Mouse (Mus musculus): ENCODE measurements around the gene Matk.
"Not testable (repeated sequence)": the region's sequence is repeated elsewhere in the genome, so short reads cannot be mapped to it uniquely, and the experiment has no call there.

The Matk gene

DNA sequence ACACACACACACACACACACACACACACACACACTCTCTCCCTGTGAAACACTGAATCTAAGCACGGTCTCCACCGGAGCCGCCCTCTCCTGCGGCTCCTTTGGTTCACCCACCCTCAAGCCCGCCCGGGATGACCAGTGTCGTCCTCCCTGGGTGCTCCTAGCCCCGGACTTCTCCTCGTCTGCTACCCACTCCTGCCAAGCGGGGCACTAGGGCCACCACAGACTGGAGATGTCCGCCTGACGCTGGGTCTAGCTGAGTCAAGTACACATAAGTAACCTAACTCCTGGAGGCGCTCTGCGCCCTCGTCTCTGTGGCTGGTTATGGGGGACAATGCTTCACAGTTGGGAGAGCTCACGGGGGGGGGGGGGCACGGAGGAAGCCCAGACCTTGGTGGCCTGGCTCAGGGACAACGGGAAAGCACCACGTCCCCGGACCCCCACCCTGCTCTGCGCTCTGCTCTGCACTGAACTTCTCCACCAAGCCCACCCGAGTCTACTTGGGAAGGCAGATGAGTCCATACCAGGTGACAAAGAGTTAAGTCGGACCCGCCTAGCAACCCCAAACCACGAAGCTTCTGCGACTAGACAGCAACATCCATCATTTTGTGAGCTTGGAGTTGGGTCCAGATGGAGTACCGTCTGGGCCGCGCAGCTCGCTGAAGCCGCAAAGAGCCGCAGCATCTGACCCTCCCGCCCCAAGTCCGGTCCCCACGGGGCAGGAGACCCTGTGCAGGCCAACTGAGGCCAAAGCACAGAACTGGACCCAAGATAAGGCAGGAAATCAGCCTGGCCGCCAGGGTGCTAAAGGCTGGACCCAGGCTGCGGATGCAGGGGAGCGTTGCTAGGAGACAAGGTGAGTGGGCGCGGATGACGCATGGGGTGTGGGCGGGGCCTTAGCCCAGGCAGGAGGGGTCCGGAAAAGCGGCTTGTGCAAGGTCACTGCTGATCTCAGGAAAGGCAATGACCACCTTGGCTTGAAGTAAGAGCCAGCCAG lies at the start of gene Matk:
TSS of gene Matk (plus strand) at position 512 of the 996 bp plus-strand sequence.
- no peak for DNase-seq (ENCODE audit: low spot score)

DNA sequence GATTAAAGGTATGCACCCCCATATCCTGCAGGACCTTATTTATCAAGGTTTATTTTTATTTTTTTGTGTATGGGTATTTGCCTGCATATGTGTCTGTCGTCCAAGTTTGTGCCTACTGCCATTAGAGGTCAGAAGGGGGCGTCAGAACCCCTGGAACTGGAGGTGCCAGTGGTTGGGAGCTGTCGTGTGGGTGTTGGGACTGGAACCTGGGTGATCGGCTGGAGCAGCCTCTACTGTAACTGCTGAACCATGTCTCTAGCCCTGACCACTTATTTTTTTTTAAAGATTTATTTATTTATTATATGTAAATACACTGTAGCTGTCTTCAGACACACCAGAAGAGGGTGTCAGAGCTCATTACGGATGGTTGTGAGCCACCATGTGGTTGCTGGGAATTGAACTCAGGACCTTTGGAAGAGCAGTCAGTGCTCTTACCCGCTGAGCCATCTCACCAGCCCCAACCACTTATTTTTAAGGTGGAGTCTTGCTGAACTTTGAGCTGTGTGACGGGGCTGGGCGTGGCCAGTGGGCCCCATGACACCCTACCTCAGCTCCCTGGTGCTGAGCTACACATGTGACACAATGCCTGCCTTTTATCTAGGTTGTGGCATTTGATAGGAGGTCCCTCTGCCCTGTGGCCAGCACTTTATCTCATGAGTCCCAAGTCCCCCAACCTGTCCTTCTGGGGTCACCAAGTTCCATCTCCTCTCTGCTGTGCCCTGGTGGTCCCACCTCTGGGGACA lies 49.6 kb upstream of the Matk start:
- no peak for DNase-seq (ENCODE audit: low spot score)

GRCm38 (mm10) chr10:81204137-81204536 lies 48.6 kb upstream of the Matk start:
- DNase-seq (ENCODE audit: low spot score): no peak

- DNase-seq (ENCODE audit: low spot score): no peak
These were observed 42.6 kb upstream of the Matk start for GRCm38 (mm10) chr10:81210154-81210553.

DNA sequence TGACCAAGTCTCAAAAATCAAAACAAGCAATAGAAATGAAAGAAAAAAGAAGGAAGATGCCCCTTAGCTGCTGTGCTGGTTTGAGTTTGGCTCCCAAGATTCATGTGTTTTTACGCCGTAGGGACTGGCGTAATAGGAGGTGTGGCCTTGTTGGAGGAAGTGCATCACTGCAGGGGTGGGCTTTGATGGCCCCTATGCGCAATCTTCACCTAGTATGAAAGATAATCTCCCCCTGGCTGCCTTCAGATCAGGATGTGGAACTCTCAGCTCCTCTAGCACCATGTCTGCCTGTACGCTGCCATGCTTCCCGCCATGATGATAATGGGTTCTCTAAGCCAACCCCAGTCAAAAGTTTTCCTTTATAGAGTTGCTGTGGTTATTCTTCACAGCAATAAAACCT lies 36.5 kb upstream of the Matk start:
- DNase-seq (ENCODE audit: low spot score): no peak

GRCm38 (mm10) chr10:81216810-81217209 lies 35.9 kb upstream of the Matk start:
- no peak for DNase-seq (ENCODE audit: low spot score)

DNA sequence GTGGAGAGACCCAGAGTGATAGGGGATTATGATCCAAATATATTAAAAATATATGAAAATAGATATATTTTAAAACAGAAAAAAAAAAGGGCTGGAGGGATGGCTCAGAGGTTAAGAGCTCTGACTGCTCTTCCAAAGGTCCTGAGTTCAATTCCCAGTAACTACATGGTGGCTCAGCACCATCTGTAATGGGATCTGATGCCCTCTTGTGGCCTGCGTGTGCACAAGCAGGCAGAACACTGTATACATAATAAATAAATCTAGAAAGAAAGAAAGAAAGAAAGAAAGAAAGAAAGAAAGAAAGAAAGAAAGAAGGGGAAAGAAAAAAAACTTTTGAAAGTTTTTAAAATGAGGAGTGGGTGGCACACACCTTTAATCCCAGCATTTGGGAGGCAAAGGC lies 35.5 kb upstream of the Matk start:
- DNase-seq (ENCODE audit: low spot score): not testable (repeated sequence)

DNA sequence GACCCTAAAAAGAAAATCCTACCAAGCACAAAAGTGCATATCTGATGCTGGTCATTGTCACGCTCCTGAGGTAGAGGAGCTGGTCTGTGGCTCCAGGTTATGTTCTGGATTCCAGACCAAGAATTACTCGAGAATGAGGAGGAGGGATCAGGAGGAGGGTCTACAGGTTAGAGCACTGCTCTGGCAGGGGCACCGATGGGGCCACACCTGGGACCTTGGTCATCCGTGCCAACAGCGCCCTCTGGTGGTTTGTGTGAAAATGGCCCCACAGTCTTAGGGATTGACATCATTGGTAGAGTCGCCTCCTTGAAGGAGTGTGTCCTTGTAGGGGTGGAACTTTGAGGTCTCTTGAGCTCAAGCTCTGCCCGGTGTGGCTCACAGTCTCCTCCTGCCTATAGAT lies 34.8 kb upstream of the Matk start:
- peak; percentile 71 for DNase-seq (ENCODE audit: low spot score)

DNA sequence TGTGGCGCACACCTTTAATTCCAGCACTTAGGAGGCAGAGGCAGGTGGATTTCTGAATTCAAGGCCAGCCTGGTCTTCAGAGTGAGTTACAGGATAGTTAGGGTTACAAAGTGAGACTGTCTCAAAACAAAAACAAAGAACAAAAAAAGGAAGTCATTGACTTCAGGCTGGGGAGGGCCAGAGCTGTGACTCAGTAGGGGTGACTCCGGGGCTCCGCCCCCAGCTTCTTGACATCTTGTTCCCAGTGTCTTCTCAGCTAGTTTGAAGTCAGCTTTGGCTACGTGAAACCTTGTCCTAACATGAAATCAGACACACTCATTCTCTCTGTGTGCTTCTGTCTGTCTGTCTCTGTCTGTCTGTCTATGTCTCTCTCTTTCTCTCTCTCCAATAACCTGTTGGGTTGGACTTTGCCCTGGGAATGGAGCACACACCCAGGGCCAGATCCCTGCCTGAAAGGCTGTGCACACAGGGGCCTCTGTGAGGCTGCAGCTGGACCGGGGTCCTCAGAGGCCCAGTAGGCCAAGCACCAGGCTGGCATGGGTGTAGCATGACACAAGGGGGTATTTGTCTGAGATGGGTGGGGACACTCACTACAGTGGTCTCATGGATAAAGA lies 31.2 kb upstream of the Matk start:
- no peak for DNase-seq (ENCODE audit: low spot score)

GRCm38 (mm10) chr10:81223731-81224130 lies 29.0 kb upstream of the Matk start:
- not testable (repeated sequence) for DNase-seq (ENCODE audit: low spot score)

GRCm38 (mm10) chr10:81229735-81230437 lies 22.8 kb upstream of the Matk start:
- DNase-seq (ENCODE audit: low spot score): no peak

DNA sequence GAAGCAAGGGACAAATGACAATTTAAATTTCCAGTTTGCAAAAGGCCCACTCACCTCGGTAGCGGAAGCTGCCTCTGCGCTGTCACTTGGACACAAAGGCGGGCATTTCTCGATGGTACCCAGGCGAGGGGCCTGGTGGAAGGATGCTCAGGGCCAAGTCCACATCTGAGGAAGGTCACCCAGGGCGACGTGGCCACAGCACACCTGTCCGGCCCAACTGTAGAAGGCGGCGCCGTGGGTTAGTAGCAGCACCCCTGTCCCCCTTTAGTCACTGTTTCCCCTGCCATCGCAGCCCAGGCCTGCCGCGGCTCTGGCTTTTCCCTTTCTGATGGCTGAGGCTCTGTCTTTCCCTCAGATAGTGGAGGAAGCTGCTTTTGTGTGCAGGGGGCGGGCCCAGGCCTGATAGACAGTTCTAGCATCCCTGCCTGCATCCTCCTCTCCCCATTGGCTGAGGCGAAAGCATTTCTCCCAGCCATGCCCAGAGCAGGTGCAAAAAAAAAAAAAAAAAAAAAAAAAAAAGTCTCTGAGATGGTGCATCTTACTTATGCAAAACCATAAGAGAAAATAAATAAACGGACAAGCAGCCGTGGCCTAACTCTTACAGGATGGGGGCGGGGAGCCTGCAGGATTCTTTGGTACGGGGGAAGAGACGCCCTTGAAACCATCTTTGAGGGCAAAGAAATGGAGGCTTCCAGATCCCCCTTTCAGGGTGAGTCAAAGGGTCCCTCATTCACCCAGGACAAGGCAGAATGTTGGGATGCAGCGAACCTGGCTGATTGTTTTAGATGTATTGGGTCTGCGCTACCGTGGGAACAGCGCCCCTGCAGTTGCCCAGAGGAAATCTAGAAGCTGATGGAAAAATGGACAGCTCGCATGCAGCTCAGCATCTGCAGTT lies 22.1 kb upstream of the Matk start, which contains the start of gene Atcay:
TSS of gene Atcay (minus strand) at position 396 of the 895 bp plus-strand sequence.
- no peak for DNase-seq (ENCODE audit: low spot score)

- DNase-seq (ENCODE audit: low spot score): no peak
These were observed 21.3 kb upstream of the Matk start for GRCm38 (mm10) chr10:81231436-81231835.

- peak; percentile 96 for DNase-seq (ENCODE audit: low spot score)
These were observed 20.0 kb upstream of the Matk start, which contains the start of gene Zfr2 for GRCm38 (mm10) chr10:81232580-81233225. TSS of gene Zfr2 (plus strand) at chr10:81233155.

DNA sequence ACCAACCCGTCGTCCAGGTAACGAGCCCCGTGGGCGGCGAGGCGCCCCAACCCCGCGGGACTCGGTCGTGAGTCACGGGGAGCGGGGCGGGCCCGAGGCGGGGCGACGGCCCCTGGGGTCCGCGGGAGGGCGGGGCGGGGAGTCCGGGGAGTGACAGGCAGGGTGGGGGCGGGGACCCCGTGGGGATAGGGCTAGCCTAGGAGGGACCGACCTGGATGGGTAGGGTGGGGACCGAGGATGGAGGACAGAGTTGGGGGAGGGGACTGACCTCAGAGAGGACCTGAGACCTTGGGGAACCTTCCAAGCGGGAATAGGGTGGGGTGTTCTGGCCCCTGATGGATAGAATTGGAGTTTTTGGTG lies 19.5 kb upstream of the Matk start:
- DNase-seq (ENCODE audit: low spot score): no peak

DNA sequence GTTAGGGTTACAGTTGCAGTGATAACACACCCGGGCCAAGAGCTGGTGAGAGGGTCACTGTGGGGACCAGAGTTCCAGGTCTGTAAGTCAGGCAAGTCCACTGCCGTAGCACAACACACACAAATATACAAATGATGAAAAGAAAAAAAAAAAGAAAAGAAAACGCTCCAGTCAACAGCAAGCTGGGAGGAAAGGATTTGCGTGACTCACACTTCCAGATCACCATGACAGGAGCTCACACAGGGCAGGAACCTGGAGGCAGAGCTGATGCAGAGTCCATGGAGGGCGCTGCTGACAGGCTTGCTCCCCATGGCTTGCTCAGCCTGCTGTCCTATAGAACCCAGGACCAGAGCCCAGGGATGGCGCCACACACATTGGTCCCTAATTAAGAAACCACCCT lies 18.5 kb upstream of the Matk start:
- DNase-seq (ENCODE audit: low spot score): no peak

DNA sequence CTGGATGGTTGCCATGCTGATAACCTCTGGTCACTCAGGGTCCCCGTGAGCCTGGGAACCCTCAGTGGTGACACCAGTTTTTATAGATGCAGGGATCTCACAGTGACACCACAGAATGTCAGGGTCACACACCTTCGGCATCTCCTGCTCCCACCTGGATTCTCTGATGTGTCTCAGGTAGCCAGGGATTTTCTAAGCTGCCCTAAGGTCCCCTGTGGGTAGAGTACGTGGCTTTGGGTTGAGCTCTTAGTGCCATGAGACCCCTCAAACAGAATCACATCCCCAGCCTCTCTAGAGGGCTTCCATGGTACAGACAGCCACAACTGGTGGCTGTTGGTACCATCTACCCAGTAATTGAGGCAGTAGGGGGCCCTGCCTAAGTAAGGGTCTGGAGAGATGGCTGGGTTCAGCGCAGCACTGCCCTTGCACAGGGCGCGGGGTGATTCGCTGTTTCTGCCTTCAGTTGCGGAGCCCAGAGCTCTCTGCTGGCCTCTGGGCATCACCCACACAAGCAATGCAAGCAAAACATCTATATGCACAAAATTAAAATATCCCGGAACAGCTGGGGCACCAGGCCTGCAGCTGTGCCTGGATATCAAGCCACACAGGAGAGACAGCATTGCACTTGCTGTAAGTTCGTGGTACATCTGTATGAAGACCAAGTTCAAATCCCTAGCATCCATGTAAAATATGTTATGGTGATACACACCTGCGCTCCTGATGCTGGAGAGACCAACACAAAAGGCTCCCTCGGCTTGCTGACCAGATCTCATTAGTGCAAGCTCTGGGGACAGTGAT lies 16.1 kb upstream of the Matk start:
- DNase-seq (ENCODE audit: low spot score): no peak

- no peak for DNase-seq (ENCODE audit: low spot score)
These were observed 14.1 kb upstream of the Matk start for GRCm38 (mm10) chr10:81238618-81239017.

DNA sequence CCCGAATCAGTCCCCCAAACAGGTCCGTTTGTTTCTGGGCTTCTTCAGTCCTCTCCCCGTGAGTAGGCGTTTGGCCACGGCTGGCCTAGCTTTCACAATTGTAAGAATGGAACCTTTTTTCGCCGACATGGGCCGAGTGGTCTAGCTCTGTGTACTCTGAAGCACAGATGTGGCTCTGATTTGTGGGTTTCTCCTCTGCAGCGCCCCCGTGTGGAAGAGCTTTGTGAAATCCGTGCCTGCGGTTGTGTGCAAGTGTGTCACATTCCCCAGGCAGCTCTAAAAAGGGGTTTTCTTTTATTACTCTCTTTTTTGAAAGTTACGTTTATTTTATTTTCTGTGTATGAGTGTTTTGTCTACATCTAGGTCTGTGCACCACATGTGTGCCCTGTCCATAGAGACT lies 11.9 kb upstream of the Matk start:
- DNase-seq (ENCODE audit: low spot score): peak; percentile 54
